Mouse (Mus musculus): ENCODE results near the gene Zfy2. TPM values are rescaled to one million over a fixed set of nuclear protein-coding genes. Genes with fewer than 3 reads are reported as not detected.

Gene Zfy2
- polyA plus RNA-seq (2016; fragmentation: Nextera tagmentation; extraction: Ambion mirVana): not detected in 2 replicates

DNA sequence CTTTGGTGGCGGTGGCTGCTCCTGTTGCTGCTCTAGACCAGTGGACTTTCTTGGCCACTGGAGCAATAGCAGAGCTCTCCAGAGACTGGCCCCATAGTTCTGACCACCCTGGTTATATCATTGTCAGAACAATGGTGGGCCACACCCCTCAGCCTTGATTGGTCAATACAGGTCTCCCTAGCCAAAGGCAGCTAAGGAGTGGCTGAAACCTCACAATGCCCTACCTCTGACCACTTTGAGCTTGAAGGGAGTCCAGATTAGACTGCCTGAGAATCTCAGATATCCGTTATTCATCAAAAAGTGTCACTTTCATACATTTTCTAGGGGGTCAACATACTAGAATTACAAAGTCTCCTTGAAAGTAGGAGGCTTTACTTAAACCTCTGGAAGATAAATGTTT lies at the start of gene Zfy2:
Zfy2 (minus strand) TSS at position 101 of the 400 bp plus-strand sequence.
- H3K36me3 ChIP-seq: no peaks in the 10 kb centered on the region
- H3K4me3 ChIP-seq: no peak within 1 kb of the TSS
- H3K9ac ChIP-seq: no peak within 1 kb of the TSS
- ATAC-seq (ENCODE audit: insufficient number of reproducible peaks, insufficient read depth, low FRiP score, low TSS enrichment): no peak
- H3K27me3 ChIP-seq: no peaks in the 10 kb centered on the region
- H3K4me1 ChIP-seq: no peaks in the 10 kb centered on the region
- H3K4me2 ChIP-seq (replicated peaks): no peak within 1 kb of the TSS
- 70% methylated on average over 2 of the region's 2 CpGs for WGBS
- no peak within 1 kb of the TSS for H3K27ac ChIP-seq
- no peaks in the 10 kb centered on the region for H3K9me3 ChIP-seq

Data from embryonic facial prominence, embryonic 12.5 days (tissue).